Mouse (Mus musculus): Measurements from ENCODE around the gene Ubr4. TPM values are rescaled to one million over a fixed set of nuclear protein-coding genes. Genes with fewer than 3 reads are reported as not detected.

Gene Ubr4
- polyA plus RNA-seq, 1 experiment: 183 TPM

GRCm38 (mm10) chr4:139470198-139470597, 117.8 kb downstream of the Ubr4 start:
- Histone ChIP-seq H3K27ac (ENCODE audit: insufficient read depth, low read length) (no peak overlapping the region), H3K4me3 (ENCODE audit: insufficient read depth, low read length) (no peak overlapping the region), H3K4me1 (ENCODE audit: control insufficient read depth, insufficient read depth, low read length) (no peaks in the 10 kb centered on the region)
- TF ChIP-seq CTCF (IDR thresholded peaks at IDR 0.05; ENCODE audit: extremely low read depth, insufficient read depth, low read length): peak; percentile 99
- no peak for TF ChIP-seq POLR2A (IDR thresholded peaks at IDR 0.05; ENCODE audit: extremely low read depth, insufficient read depth, low read length)

GRCm38 (mm10) chr4:139476663-139477625, 124.5 kb downstream of the Ubr4 start:
- Histone ChIP-seq H3K4me3 (ENCODE audit: insufficient read depth, low read length) (no peak overlapping the region), H3K27ac (ENCODE audit: insufficient read depth, low read length) (no peak overlapping the region), H3K4me1 (ENCODE audit: control insufficient read depth, insufficient read depth, low read length) (no peaks in the 10 kb centered on the region)
- TF ChIP-seq CTCF (IDR thresholded peaks at IDR 0.05; ENCODE audit: extremely low read depth, insufficient read depth, low read length): no peak
- no peak for TF ChIP-seq POLR2A (IDR thresholded peaks at IDR 0.05; ENCODE audit: extremely low read depth, insufficient read depth, low read length)

DNA sequence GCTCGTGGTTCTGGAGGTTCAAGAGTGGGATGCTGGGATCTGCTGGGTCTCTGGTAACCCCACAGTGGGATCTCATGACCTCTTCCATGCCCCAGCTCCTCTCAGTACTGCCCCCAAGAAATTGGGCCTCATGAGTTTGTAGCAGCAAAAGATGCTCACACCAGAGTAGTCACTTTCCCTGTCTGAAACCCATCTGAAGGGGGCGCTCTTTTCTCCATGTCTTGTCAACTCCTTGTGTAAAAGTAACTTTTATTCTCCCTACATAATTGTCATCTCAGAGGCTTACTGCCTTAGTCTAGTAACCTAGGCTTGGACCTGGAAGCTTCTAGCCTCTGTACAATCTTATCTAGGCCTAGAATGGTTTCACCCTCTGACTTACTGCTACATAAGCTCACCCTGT, 125.6 kb downstream of the Ubr4 start:
- Histone ChIP-seq H3K4me3 (ENCODE audit: insufficient read depth, low read length) (no peak overlapping the region), H3K27ac (ENCODE audit: insufficient read depth, low read length) (no peak overlapping the region), H3K4me1 (ENCODE audit: control insufficient read depth, insufficient read depth, low read length) (no peaks in the 10 kb centered on the region)
- TF ChIP-seq POLR2A (IDR thresholded peaks at IDR 0.05; ENCODE audit: extremely low read depth, insufficient read depth, low read length): no peak
- no peak for TF ChIP-seq CTCF (IDR thresholded peaks at IDR 0.05; ENCODE audit: extremely low read depth, insufficient read depth, low read length)

GRCm38 (mm10) chr4:139479176-139479575, 126.8 kb downstream of the Ubr4 start:
- H3K4me3 ChIP-seq (ENCODE audit: insufficient read depth, low read length): no peak overlapping the region
- H3K4me1 ChIP-seq (ENCODE audit: control insufficient read depth, insufficient read depth, low read length): no peaks in the 10 kb centered on the region
- no peak overlapping the region for H3K27ac ChIP-seq (ENCODE audit: insufficient read depth, low read length)
- TF ChIP-seq CTCF (IDR thresholded peaks at IDR 0.05; ENCODE audit: extremely low read depth, insufficient read depth, low read length) (no peak), POLR2A (IDR thresholded peaks at IDR 0.05; ENCODE audit: extremely low read depth, insufficient read depth, low read length) (no peak)

- Histone ChIP-seq H3K4me3 (ENCODE audit: insufficient read depth, low read length) (no peak overlapping the region), H3K27ac (ENCODE audit: insufficient read depth, low read length) (no peak overlapping the region), H3K4me1 (ENCODE audit: control insufficient read depth, insufficient read depth, low read length) (no peaks in the 10 kb centered on the region)
- no peak for TF ChIP-seq CTCF (IDR thresholded peaks at IDR 0.05; ENCODE audit: extremely low read depth, insufficient read depth, low read length)
- no peak for TF ChIP-seq POLR2A (IDR thresholded peaks at IDR 0.05; ENCODE audit: extremely low read depth, insufficient read depth, low read length)
Observed at GRCm38 (mm10) chr4:139481400-139481799, 129.0 kb downstream of the Ubr4 start.

DNA sequence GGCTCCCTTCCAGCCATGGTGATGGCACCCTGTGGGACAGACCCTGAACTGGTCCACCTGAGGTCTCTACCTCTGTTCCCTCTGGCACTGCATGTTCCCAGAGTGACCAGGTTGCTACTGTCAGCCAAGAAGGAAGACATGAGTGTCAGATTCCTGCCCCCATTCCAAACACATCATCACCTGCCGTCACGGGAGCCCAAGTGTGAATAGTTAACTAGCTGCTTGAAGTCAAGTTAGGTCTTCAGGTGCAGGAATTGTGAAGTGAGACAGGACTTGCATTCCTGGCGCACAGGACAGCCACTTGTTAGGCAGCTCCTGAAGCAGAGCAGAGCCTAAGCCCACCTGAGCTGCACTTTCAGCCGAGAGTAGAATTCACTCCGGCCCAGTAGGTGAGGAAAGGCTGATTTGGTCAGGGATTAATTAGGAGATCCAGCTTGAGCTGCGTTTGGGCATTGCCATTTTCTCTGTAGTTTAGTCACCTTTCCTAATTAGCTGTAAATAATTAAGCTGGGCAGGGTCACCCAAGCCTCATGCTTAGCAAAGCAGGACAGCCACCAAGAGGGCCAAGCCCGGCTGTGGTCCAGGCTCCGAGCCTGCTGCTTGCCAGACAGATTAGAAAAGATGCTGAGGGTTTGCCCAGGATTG, 131.2 kb downstream of the Ubr4 start:
- no peak for TF ChIP-seq CTCF (IDR thresholded peaks at IDR 0.05; ENCODE audit: extremely low read depth, insufficient read depth, low read length)
- no peak for TF ChIP-seq POLR2A (IDR thresholded peaks at IDR 0.05; ENCODE audit: extremely low read depth, insufficient read depth, low read length)
- no peak overlapping the region for H3K27ac ChIP-seq (ENCODE audit: insufficient read depth, low read length)
- no peak overlapping the region for H3K4me3 ChIP-seq (ENCODE audit: insufficient read depth, low read length)
- no peaks in the 10 kb centered on the region for H3K4me1 ChIP-seq (ENCODE audit: control insufficient read depth, insufficient read depth, low read length)

GRCm38 (mm10) chr4:139484496-139484895, 132.1 kb downstream of the Ubr4 start:
- no peak overlapping the region for H3K27ac ChIP-seq (ENCODE audit: insufficient read depth, low read length)
- TF ChIP-seq POLR2A (IDR thresholded peaks at IDR 0.05; ENCODE audit: extremely low read depth, insufficient read depth, low read length) (no peak), CTCF (IDR thresholded peaks at IDR 0.05; ENCODE audit: extremely low read depth, insufficient read depth, low read length) (no peak)
- no peak overlapping the region for H3K4me3 ChIP-seq (ENCODE audit: insufficient read depth, low read length)

GRCm38 (mm10) chr4:139487085-139487484, 134.7 kb downstream of the Ubr4 start:
- Histone ChIP-seq H3K4me1 (ENCODE audit: control insufficient read depth, insufficient read depth, low read length) (peaks cover 3% of the 10 kb centered on the region; the same call in 1 of the 2 replicates), H3K27ac (ENCODE audit: insufficient read depth, low read length) (no peak overlapping the region), H3K4me3 (ENCODE audit: insufficient read depth, low read length) (no peak overlapping the region)
- no peak for TF ChIP-seq POLR2A (IDR thresholded peaks at IDR 0.05; ENCODE audit: extremely low read depth, insufficient read depth, low read length)
- no peak for TF ChIP-seq CTCF (IDR thresholded peaks at IDR 0.05; ENCODE audit: extremely low read depth, insufficient read depth, low read length)

More at GRCm38 (mm10) chr4:139484496-139484895, 132.1 kb downstream of the Ubr4 start:
- no peaks in the 10 kb centered on the region for H3K4me1 ChIP-seq (ENCODE audit: control insufficient read depth, insufficient read depth, low read length)

DNA sequence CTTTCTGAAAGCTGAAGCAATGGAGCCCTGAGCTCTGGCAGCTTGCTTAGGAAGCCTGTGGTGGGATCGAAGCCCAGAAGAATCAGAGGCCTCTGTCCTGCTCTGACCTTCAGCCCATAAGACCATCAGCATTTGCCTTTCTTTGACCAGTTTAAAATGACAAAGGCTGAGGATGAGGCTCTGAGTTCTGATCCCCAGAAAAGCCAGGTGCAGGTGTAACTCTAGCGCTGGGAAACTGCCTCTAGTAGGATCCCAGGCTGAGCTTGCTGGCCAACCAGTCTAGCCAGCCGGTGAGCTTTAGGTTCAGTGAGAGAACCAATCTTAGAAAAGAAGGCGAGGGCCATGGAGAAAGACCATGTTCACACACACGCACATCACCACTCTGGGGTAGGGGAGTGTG, 135.9 kb downstream of the Ubr4 start:
- H3K27ac ChIP-seq (ENCODE audit: insufficient read depth, low read length): no peak overlapping the region
- peaks cover 3% of the 10 kb centered on the region; the same call in 1 of the 2 replicates for H3K4me1 ChIP-seq (ENCODE audit: control insufficient read depth, insufficient read depth, low read length)
- no peak overlapping the region for H3K4me3 ChIP-seq (ENCODE audit: insufficient read depth, low read length)
- TF ChIP-seq CTCF (IDR thresholded peaks at IDR 0.05; ENCODE audit: extremely low read depth, insufficient read depth, low read length): no peak
- TF ChIP-seq POLR2A (IDR thresholded peaks at IDR 0.05; ENCODE audit: extremely low read depth, insufficient read depth, low read length): no peak

Measured in cortical plate, adult 2 months (tissue).